Mouse (Mus musculus): ENCODE measurements around the gene Araf. TPM values are rescaled to one million over a fixed set of nuclear protein-coding genes. Genes with fewer than 3 reads are reported as not detected.
A peak's percentile ranks its signal among the peaks of the same experiment; 100 is the strongest.
"Not testable (repeated sequence)": the region's sequence is repeated elsewhere in the genome, so short reads cannot be mapped to it uniquely, and the experiment has no call there.

Gene Araf
- 10 to 100 TPM; 81.2 to 86.3 TPM for total RNA-seq (2021)

- intact Hi-C loops (cut with DNase I) = no loop called here
- DNase-seq (ENCODE audit: low spot score) = no peak
Observed at GRCm38 (mm10) chrX:20797681-20798080, at the start of gene Araf. Araf (plus strand) TSS chrX:20797814.

GRCm38 (mm10) chrX:20748829-20749228 lies 48.8 kb upstream of the Araf start:
- DNase-seq (ENCODE audit: low spot score) = no peak

GRCm38 (mm10) chrX:20761201-20761600 lies 36.4 kb upstream of the Araf start:
- no peak for DNase-seq (ENCODE audit: low spot score)
- intact Hi-C loops (cut with DNase I) = no loop called here

More at GRCm38 (mm10) chrX:20748829-20749228, 48.8 kb upstream of the Araf start:
- intact Hi-C loops (cut with DNase I) = no loop called here

- intact Hi-C loops (cut with DNase I) = loop anchor here (5.0 kb wide), 2 partner anchors 51 to 109 kb away; no protein-coding TSS in a partner anchor
- DNase-seq (ENCODE audit: low spot score) = peak; percentile 33
Observed at GRCm38 (mm10) chrX:20770697-20771381, 26.8 kb upstream of the Araf start.

GRCm38 (mm10) chrX:20771666-20772065 lies 25.9 kb upstream of the Araf start:
- DNase-seq (ENCODE audit: low spot score) = no peak
- intact Hi-C loops (cut with DNase I) = loop anchor here (5.0 kb wide), 2 partner anchors 51 to 109 kb away; no protein-coding TSS in a partner anchor

- DNase-seq (ENCODE audit: low spot score) = no peak
- intact Hi-C loops (cut with DNase I) = no loop called here
Observed at GRCm38 (mm10) chrX:20775271-20776016, 22.2 kb upstream of the Araf start.

- intact Hi-C loops (cut with DNase I) = no loop called here
- no peak for DNase-seq (ENCODE audit: low spot score)
Observed at GRCm38 (mm10) chrX:20777619-20778018, 20.0 kb upstream of the Araf start.

- no peak for DNase-seq (ENCODE audit: low spot score)
- intact Hi-C loops (cut with DNase I) = no loop called here
Observed at GRCm38 (mm10) chrX:20787309-20787708, 10.3 kb upstream of the Araf start.

GRCm38 (mm10) chrX:20792417-20792816 lies 5.2 kb upstream of the Araf start:
- intact Hi-C loops (cut with DNase I) = no loop called here
- DNase-seq (ENCODE audit: low spot score) = no peak

- DNase-seq (ENCODE audit: low spot score) = no peak
- intact Hi-C loops (cut with DNase I) = no loop called here
Observed at GRCm38 (mm10) chrX:20793230-20793629, 4.4 kb upstream of the Araf start.

- DNase-seq (ENCODE audit: low spot score) = no peak
- intact Hi-C loops (cut with DNase I) = no loop called here
Observed at GRCm38 (mm10) chrX:20794229-20794628, 3.4 kb upstream of the Araf start.

GRCm38 (mm10) chrX:20798141-20798796 lies 655 bp downstream of the Araf start:
- peak; percentile 26 for DNase-seq (ENCODE audit: low spot score)
- intact Hi-C loops (cut with DNase I) = no loop called here

GRCm38 (mm10) chrX:20798797-20799147 lies 1.2 kb downstream of the Araf start:
- DNase-seq (ENCODE audit: low spot score) = no peak
- intact Hi-C loops (cut with DNase I) = no loop called here

- DNase-seq (ENCODE audit: low spot score) = no peak
- intact Hi-C loops (cut with DNase I) = no loop called here
Observed at GRCm38 (mm10) chrX:20801456-20801855, 3.8 kb downstream of the Araf start.

GRCm38 (mm10) chrX:20804301-20804700 lies 6.7 kb downstream of the Araf start:
- intact Hi-C loops (cut with DNase I); DNase-seq (ENCODE audit: low spot score): not testable (repeated sequence)

GRCm38 (mm10) chrX:20806295-20806694 lies 8.7 kb downstream of the Araf start:
- intact Hi-C loops (cut with DNase I) = no loop called here
- no peak for DNase-seq (ENCODE audit: low spot score)

- no peak for DNase-seq (ENCODE audit: low spot score)
- intact Hi-C loops (cut with DNase I) = loop anchor here (5.0 kb wide), 1 partner anchor 155 kb away; no protein-coding TSS in a partner anchor
Observed at GRCm38 (mm10) chrX:20816974-20817373, 19.4 kb downstream of the Araf start.

GRCm38 (mm10) chrX:20819204-20819628 lies 21.6 kb downstream of the Araf start:
- peak; percentile 55 for DNase-seq (ENCODE audit: low spot score)
- intact Hi-C loops (cut with DNase I) = loop anchor here (5.0 kb wide), 1 partner anchor 157 kb away; no protein-coding TSS in a partner anchor

GRCm38 (mm10) chrX:20819708-20820426 lies 22.3 kb downstream of the Araf start:
- intact Hi-C loops (cut with DNase I) = loop anchor here (5.0 kb wide), 2 partner anchors 48 to 158 kb away; no protein-coding TSS in a partner anchor
- peak; percentile 13 for DNase-seq (ENCODE audit: low spot score)

- intact Hi-C loops (cut with DNase I) = loop anchor here (5.0 kb wide), 1 partner anchor 118 kb away; no protein-coding TSS in a partner anchor
- peak; percentile 36 for DNase-seq (ENCODE audit: low spot score)
Observed at GRCm38 (mm10) chrX:20828934-20829333, 31.3 kb downstream of the Araf start.

Data from heart, postnatal 25 days (tissue).